Mouse (Mus musculus): ENCODE data around the gene Zmiz1.

The Zmiz1 gene

GRCm38 (mm10) chr14:25611815-25612698, 153.1 kb downstream of the Zmiz1 start:
- DNase-seq (ENCODE audit: low spot score in 2 of 2): no peak

- no peak for DNase-seq (ENCODE audit: low spot score in 2 of 2)
Measured at GRCm38 (mm10) chr14:25613942-25614575, 155.1 kb downstream of the Zmiz1 start.

- DNase-seq (ENCODE audit: low spot score in 2 of 2): no peak
Measured at GRCm38 (mm10) chr14:25614684-25615083, 155.7 kb downstream of the Zmiz1 start.

DNA sequence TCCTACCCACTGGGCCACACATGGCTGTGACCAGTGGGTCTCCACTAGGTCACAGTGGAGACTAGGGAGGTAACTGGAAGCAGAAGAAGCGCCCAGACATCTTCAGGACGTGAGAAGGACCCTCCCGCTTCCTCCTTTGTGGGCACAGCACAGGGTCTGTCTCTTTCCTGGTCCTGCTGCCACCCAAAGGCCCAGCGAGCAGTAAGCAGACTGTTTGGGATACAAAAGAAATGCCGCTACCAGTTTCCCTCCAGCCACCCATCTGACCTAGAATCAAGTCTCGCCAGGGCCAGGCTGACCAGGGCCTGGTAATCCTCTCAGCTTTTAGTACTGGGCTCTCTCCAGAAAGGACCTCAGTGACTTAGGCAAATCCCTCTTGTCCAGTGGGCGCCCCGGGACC, 156.6 kb downstream of the Zmiz1 start:
- DNase-seq (ENCODE audit: low spot score in 2 of 2): no peak

GRCm38 (mm10) chr14:25616009-25616723, 157.2 kb downstream of the Zmiz1 start:
- no peak for DNase-seq (ENCODE audit: low spot score in 2 of 2)

- no peak for DNase-seq (ENCODE audit: low spot score in 2 of 2)
Measured at GRCm38 (mm10) chr14:25617264-25617663, 158.3 kb downstream of the Zmiz1 start.

GRCm38 (mm10) chr14:25619066-25619762, 160.2 kb downstream of the Zmiz1 start:
- DNase-seq (ENCODE audit: low spot score in 2 of 2): no peak

- no peak for DNase-seq (ENCODE audit: low spot score in 2 of 2)
Measured at GRCm38 (mm10) chr14:25620766-25621165, 161.8 kb downstream of the Zmiz1 start.

- DNase-seq (ENCODE audit: low spot score in 2 of 2): no peak
Measured at GRCm38 (mm10) chr14:25623698-25624097, 164.7 kb downstream of the Zmiz1 start.

DNA sequence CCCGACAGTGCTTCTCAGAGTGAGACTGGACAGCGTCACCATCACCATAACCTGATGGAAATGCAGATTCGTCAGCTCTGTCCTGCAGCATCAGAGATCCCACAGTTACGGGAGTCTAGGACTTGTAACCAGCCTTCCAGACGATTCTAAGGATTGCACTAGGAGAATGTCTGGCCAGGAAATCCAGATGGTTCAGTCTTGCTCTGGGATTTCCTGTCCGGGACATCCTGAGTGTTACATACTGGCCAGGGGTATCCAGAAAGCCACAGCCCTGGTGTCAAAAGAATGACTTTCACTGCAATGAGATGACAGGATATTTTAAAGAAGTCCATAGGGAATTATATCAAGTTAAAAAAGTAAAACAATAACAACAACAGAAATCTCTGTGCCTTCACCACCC, 165.7 kb downstream of the Zmiz1 start:
- DNase-seq (ENCODE audit: low spot score in 2 of 2): no peak

DNA sequence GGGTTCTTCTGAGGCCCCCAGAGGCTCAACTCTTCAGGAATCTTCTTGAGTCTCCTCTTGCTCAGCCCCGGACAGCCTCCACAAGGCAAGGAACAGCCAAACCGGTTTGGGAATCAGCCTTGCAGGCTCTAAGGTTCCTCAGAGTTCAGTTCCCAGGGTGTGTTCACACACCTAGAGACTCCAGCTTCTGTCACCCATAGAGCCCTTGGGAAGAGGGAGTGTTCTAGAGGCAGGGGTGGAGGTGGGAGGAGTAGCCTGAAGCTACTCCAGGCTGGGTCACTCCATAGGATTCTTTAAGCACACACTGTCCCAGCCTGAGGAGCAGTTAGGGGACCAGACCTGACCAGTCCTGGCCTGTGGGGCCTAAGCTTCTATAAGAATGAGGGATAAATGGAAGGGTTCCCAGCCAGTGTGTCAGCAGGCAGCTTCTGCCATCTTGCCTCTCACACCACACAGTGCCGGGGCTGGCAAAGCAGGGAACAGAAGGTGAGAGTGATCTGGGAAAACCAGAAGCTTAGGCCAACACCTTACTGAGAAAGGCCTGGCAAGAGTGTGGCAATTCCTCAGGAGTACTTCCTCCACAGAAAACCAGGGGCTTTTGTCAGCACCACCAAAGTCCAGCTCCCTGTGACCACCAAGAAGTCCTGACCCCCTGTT, 168.7 kb downstream of the Zmiz1 start:
- DNase-seq (ENCODE audit: low spot score in 2 of 2): no peak

GRCm38 (mm10) chr14:25628448-25629099, 169.6 kb downstream of the Zmiz1 start:
- DNase-seq (ENCODE audit: low spot score in 2 of 2): no peak

GRCm38 (mm10) chr14:25629866-25630606, 171.1 kb downstream of the Zmiz1 start:
- DNase-seq (ENCODE audit: low spot score in 2 of 2): no peak

DNA sequence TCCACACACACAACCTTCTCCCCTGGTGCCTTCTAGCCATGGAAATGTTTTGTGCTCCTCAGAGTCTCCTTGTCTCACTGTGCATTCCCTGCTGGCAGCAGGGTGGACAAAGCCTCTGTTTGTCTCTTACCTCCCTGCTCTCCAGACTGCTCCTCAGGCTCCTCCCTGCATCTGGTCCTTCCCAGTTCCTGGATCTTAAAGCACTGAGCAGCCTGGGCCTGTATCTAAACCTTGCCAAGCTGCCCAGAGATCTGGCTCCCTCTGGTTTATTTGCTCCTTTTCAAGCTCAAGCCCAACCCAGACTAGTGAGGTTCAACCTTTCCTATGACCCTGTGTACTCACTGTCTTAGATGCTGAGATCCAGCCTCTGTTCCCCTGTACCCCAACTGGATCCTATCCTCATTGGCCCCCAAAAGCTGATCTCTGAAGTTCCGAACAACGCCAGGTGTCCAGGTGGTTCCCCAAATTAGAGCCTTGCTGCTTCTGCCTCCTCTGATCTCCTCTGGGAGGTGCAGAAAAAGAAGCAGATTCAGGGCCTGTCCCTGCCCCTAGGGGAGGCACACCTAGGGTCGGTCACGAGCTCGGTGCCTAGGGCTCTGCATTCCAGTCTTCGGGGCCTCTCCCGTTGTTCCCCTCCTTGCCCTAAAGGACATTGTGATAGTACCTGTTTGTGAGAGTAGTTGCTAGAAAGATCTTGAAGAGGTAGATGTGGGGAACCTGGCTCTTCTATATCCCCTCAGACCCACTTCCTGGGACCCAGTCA, 171.8 kb downstream of the Zmiz1 start:
- DNase-seq (ENCODE audit: low spot score in 2 of 2): no peak

DNA sequence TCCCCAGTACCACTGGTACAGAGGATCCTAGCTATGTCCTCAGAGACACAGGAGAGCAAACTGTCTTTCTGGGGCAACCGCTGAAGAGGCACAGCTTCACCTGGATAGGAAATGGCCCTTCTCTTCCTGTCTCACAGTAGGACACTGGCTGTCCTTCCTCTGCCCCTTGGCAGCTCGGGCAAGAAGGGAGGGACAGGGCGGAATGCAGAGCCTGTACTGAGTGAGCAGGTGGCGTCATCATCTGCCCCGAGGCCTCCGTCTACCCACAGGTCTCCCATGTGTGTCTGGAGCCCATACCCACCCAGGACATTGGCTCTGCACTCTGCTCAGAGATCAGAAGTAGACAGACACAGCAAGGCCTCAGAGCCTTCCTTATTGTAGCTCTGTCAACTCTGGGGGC, 172.5 kb downstream of the Zmiz1 start:
- no peak for DNase-seq (ENCODE audit: low spot score in 2 of 2)

GRCm38 (mm10) chr14:25633539-25634300, 174.7 kb downstream of the Zmiz1 start:
- no peak for DNase-seq (ENCODE audit: low spot score in 2 of 2)

DNA sequence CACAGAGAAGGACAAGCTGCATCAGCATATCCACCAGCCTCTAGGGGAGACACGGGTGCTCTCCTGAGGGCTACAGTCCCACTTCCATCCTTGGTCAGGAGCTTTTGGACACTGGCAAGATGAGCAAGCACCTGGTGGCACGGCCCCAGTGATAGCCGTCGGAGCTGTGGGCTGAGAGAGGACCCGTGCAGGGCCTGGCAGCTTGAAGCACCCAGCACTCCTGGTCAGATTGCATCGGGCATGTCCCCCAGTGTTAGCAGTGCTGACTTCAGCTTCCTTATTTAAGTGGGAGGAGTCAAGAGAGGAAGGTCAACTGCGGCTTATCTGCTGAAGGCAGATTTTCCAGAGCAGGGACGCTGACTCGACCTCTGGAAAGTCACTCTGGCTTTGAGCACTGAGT, 175.3 kb downstream of the Zmiz1 start:
- no peak for DNase-seq (ENCODE audit: low spot score in 2 of 2)

- no peak for DNase-seq (ENCODE audit: low spot score in 2 of 2)
Measured at GRCm38 (mm10) chr14:25635746-25636145, 176.8 kb downstream of the Zmiz1 start.

DNA sequence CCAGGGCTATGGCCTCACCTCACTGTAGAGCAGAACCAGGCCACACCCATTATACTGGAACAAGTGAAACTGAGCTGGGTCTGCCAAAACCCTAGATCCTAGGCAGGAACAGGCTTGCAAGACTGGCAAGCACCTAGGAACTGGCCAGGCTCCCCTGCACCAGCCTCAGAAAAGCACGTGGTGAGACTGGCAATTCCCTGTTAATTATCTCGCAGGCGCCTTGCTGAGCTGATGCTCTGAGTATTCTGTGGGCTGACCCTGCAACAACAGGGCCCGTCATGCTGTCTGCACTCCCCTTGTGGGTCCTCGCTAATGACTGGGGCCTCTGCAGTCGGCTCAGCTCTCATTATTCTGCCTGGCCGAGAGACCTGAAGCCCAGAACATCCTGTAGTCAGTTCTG, 177.3 kb downstream of the Zmiz1 start:
- no peak for DNase-seq (ENCODE audit: low spot score in 2 of 2)

Measured in frontal cortex, postnatal 14 days (tissue).